Mouse (Mus musculus): Measurements from ENCODE around the gene Gpr160. TPM values are rescaled to one million over a fixed set of nuclear protein-coding genes. Genes with fewer than 3 reads are reported as not detected.
"Not testable (repeated sequence)": the region's sequence is repeated elsewhere in the genome, so short reads cannot be mapped to it uniquely, and the experiment has no call there.

The Gpr160 gene
- polyA plus RNA-seq, 1 experiment from 2014 or later: 1.7 TPM

DNA sequence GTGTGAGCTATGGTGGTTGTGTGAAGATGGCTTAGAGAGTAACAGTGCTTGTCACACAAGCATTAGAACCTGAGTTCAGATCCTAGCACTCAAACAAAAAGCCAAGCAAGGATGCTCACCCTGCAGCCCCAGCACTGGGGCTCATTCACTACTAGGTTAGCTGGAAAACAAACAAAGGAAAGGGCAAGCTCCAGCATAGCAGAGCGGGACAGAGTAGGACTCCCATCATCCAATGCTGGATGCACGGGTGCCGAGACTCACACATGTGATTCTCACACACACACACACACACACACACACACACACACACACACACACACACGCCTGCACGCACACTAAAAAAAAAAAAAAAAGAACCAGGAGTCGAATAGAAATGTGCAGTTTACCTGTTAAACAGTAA, 4.3 kb upstream of the Gpr160 start:
- H3K9ac ChIP-seq (replicated peaks; ENCODE audit: low read depth, low read length): no peak overlapping the region

DNA sequence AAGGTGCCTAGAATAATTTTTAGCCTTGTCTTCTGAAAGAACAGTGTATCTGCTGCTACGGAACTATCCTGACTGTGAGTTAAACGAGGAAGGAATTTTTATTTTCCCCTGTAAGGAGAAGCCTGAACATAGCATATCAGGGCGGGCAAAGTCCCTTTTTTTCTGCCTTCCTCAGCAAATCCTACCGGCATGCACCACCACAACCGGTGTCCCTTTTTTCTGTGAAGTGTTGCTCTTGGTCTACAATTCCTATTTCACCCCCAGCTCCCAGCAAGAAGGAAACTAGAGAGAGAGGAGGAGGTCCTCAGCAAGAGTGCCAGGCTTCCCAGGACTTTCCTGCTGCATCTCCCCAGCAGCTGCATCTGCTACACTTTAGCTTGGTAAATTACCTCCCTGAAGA, 2.2 kb upstream of the Gpr160 start:
- Histone ChIP-seq H3K9me3 (ENCODE audit: control insufficient read depth, low read length) (no peaks in the 10 kb centered on the region), H3K9ac (replicated peaks; ENCODE audit: low read depth, low read length) (no peak overlapping the region), H3K4me3 (ENCODE audit: low read depth, low read length) (no peak overlapping the region), H3K4me2 (ENCODE audit: low read depth, low read length) (no peak overlapping the region), H3K36me3 (ENCODE audit: control insufficient read depth, insufficient read depth, low read length) (no peaks in the 10 kb centered on the region), H3K27ac (ENCODE audit: low read depth, low read length) (no peak overlapping the region), H3K27me3 (ENCODE audit: control insufficient read depth, insufficient read depth, low read length) (peaks cover 12% of the 10 kb centered on the region; the same call in 1 of the 2 replicates), H3K4me1 (ENCODE audit: control insufficient read depth, insufficient read depth, low read length) (0 out of 2 replicates have a peak, but pooled peaks cover 3% of the 10 kb centered on the region)
- ATAC-seq (ENCODE audit: low read depth): no peak
- WGBS: 92% methylated on average over 5 of the region's 5 CpGs

More for the DNA sequence above, 4.3 kb upstream of the Gpr160 start:
- no peaks in the 10 kb centered on the region for H3K36me3 ChIP-seq (ENCODE audit: control insufficient read depth, insufficient read depth, low read length)
- WGBS: 74% methylated on average over 6 of the region's 6 CpGs
- H3K27ac ChIP-seq (ENCODE audit: low read depth, low read length): no peak overlapping the region
- peaks cover 9% of the 10 kb centered on the region; the same call in 1 of the 2 replicates for H3K27me3 ChIP-seq (ENCODE audit: control insufficient read depth, insufficient read depth, low read length)
- H3K4me1 ChIP-seq (ENCODE audit: control insufficient read depth, insufficient read depth, low read length): 0 out of 2 replicates have a peak, but pooled peaks cover 3% of the 10 kb centered on the region
- no peak overlapping the region for H3K4me2 ChIP-seq (ENCODE audit: low read depth, low read length)
- ATAC-seq (ENCODE audit: low read depth): no peak
- no peaks in the 10 kb centered on the region for H3K9me3 ChIP-seq (ENCODE audit: control insufficient read depth, low read length)
- no peak overlapping the region for H3K4me3 ChIP-seq (ENCODE audit: low read depth, low read length)

DNA sequence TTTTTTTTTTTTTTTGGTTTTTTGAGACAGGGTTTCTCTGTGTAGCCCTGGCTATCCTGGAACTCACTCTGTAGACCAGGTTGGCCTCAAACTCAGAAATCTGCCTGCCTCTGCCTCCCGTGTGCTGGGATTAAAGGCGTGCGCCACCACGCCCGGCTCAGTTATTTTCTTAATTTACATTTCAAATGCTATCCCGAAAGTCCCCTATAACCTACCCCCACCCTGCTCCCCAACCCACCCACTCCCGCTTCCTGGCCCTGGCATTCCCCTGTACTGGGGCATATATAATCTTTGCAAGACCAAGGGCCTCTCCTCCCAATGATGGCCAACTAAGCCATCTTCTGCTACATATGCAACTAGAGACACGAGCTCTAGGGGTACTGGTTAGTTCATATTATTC, 3.8 kb downstream of the Gpr160 start:
- not testable (repeated sequence) for ATAC-seq (ENCODE audit: low read depth); H3K4me1 ChIP-seq (ENCODE audit: control insufficient read depth, insufficient read depth, low read length); H3K9me3 ChIP-seq (ENCODE audit: control insufficient read depth, low read length); H3K36me3 ChIP-seq (ENCODE audit: control insufficient read depth, insufficient read depth, low read length); H3K9ac ChIP-seq (replicated peaks; ENCODE audit: low read depth, low read length); H3K4me2 ChIP-seq (ENCODE audit: low read depth, low read length); H3K4me3 ChIP-seq (ENCODE audit: low read depth, low read length); H3K27ac ChIP-seq (ENCODE audit: low read depth, low read length)
- WGBS: 95% methylated on average over 8 of the region's 8 CpGs
- H3K27me3 ChIP-seq (ENCODE audit: control insufficient read depth, insufficient read depth, low read length): peaks cover 12% of the 10 kb centered on the region; the same call in 1 of the 2 replicates

DNA sequence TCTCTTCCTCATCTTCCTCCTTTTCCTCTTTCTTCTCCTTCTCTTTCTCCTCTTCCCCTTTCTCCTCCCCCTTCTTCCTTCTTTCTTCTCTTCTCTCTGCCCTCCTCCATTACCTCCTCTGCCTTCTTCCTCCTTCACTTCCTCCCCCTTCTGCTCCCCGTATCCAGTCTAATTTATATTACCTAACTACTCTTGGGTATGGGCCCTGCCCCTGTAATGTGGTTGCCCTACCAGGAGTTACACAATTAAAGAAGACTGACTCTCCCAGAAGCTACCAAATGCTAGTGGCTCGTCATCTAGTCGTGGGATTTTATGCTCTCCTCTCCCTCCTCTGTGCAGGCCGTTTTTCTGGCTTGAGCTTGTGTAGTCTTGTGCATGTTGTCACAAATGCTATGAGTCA, 5.0 kb downstream of the Gpr160 start:
- H3K36me3 ChIP-seq (ENCODE audit: control insufficient read depth, insufficient read depth, low read length): no peaks in the 10 kb centered on the region
- 0 out of 2 replicates have a peak, but pooled peaks cover 3% of the 10 kb centered on the region for H3K4me1 ChIP-seq (ENCODE audit: control insufficient read depth, insufficient read depth, low read length)
- peaks cover 9% of the 10 kb centered on the region; the same call in 1 of the 2 replicates for H3K27me3 ChIP-seq (ENCODE audit: control insufficient read depth, insufficient read depth, low read length)
- no peak for ATAC-seq (ENCODE audit: low read depth)
- 86% methylated on average over 4 of the region's 4 CpGs for WGBS
- H3K9ac ChIP-seq (replicated peaks; ENCODE audit: low read depth, low read length): no peak overlapping the region
- H3K9me3 ChIP-seq (ENCODE audit: control insufficient read depth, low read length): no peaks in the 10 kb centered on the region
- no peak overlapping the region for H3K4me3 ChIP-seq (ENCODE audit: low read depth, low read length)
- no peak overlapping the region for H3K4me2 ChIP-seq (ENCODE audit: low read depth, low read length)
- H3K27ac ChIP-seq (ENCODE audit: low read depth, low read length): no peak overlapping the region

DNA sequence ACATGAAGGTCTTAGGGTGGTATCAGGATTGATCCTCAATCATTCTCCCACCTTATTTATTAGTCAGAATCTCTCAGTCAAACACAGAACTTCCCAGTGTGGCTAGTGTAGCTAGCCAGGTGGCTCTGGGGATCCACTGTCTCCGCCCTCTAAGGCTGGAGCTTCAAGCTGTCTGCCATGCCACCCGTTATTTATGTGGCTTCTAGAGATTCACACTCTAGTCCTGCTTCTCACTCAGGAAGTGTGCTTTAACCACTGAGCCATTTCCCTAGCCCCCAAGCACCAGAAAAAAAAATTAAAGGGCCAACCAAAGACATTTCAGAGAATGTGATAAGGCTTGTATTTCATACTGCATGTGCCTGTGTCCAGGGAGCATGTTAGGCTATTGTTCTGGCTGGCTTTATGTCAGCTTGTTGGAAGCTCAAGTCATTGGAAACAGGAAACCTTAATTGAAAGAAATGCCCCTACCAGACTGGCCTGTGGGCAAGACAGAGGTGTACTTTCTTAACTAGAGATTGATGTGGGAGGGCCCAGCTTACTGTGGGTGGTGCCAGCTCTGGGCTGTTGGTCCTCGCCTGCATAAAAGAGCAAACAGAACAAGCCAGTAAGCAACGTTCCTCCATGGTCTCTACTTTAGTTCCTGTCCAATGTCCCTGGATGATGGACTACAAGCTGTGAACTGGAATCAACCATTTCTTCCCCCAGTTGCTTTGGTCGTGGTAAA, 8.1 kb downstream of the Gpr160 start:
- H3K4me2 ChIP-seq (ENCODE audit: low read depth, low read length): no peak overlapping the region
- H3K4me1 ChIP-seq (ENCODE audit: control insufficient read depth, insufficient read depth, low read length): no peaks in the 10 kb centered on the region
- no peaks in the 10 kb centered on the region for H3K27me3 ChIP-seq (ENCODE audit: control insufficient read depth, insufficient read depth, low read length)
- H3K27ac ChIP-seq (ENCODE audit: low read depth, low read length): no peak overlapping the region
- H3K4me3 ChIP-seq (ENCODE audit: low read depth, low read length): no peak overlapping the region
- H3K9ac ChIP-seq (replicated peaks; ENCODE audit: low read depth, low read length): no peak overlapping the region
- 79% methylated on average over 5 of the region's 5 CpGs for WGBS
- H3K9me3 ChIP-seq (ENCODE audit: control insufficient read depth, low read length): no peaks in the 10 kb centered on the region
- H3K36me3 ChIP-seq (ENCODE audit: control insufficient read depth, insufficient read depth, low read length): no peaks in the 10 kb centered on the region
- no peak for ATAC-seq (ENCODE audit: low read depth)

DNA sequence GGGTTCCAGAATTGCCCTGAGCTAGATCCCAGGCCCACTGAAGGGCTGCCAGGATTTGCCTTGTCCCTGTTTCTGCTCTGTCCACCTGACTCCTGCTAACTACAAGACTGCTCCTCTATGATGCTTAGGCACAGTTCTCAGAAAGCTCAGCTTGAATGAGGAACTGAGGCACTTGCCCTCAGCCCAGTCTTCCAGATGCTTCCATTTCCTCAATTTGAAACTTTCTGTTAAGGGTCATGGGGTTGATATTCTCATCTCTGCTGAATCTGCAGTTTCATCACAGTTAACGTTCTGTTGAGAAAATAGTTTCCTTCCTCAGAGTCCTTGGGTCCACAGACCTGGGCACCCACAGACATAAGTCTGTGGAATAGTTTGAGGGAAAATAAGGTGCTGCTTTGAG, 8.9 kb downstream of the Gpr160 start:
- ATAC-seq (ENCODE audit: low read depth): no peak
- Histone ChIP-seq H3K9me3 (ENCODE audit: control insufficient read depth, low read length) (no peaks in the 10 kb centered on the region), H3K27me3 (ENCODE audit: control insufficient read depth, insufficient read depth, low read length) (no peaks in the 10 kb centered on the region), H3K4me1 (ENCODE audit: control insufficient read depth, insufficient read depth, low read length) (no peaks in the 10 kb centered on the region), H3K36me3 (ENCODE audit: control insufficient read depth, insufficient read depth, low read length) (no peaks in the 10 kb centered on the region), H3K4me3 (ENCODE audit: low read depth, low read length) (no peak overlapping the region), H3K4me2 (ENCODE audit: low read depth, low read length) (no peak overlapping the region), H3K27ac (ENCODE audit: low read depth, low read length) (no peak overlapping the region), H3K9ac (replicated peaks; ENCODE audit: low read depth, low read length) (no peak overlapping the region)
- WGBS: 94% methylated on average over 1 of the region's 1 CpGs

DNA sequence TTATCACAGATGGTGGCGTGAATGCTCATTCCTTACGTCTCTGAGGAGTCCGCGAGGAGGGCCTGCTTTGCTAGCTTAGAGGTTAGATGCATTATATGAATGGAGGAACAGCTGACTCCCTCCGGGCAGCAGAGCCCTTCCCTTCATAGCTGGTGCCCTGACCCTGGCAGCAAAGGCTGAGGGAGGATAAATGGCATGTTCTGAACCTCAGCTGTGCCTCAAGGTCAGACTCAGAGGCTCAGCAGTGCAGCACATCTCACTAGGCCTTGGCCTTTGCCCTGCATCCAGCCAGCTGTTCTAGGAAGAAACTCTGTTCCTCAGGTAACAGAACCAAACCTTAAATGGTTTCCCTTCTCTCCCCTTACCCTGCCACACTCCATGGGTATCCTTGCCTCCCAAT, 12.4 kb downstream of the Gpr160 start:
- Histone ChIP-seq H3K4me1 (ENCODE audit: control insufficient read depth, insufficient read depth, low read length) (no peaks in the 10 kb centered on the region), H3K27ac (ENCODE audit: low read depth, low read length) (no peak overlapping the region), H3K36me3 (ENCODE audit: control insufficient read depth, insufficient read depth, low read length) (no peaks in the 10 kb centered on the region), H3K4me2 (ENCODE audit: low read depth, low read length) (no peak overlapping the region), H3K9me3 (ENCODE audit: control insufficient read depth, low read length) (no peaks in the 10 kb centered on the region), H3K27me3 (ENCODE audit: control insufficient read depth, insufficient read depth, low read length) (no peaks in the 10 kb centered on the region), H3K4me3 (ENCODE audit: low read depth, low read length) (no peak overlapping the region), H3K9ac (replicated peaks; ENCODE audit: low read depth, low read length) (no peak overlapping the region)
- 68% methylated on average over 5 of the region's 5 CpGs for WGBS
- ATAC-seq (ENCODE audit: low read depth): no peak

DNA sequence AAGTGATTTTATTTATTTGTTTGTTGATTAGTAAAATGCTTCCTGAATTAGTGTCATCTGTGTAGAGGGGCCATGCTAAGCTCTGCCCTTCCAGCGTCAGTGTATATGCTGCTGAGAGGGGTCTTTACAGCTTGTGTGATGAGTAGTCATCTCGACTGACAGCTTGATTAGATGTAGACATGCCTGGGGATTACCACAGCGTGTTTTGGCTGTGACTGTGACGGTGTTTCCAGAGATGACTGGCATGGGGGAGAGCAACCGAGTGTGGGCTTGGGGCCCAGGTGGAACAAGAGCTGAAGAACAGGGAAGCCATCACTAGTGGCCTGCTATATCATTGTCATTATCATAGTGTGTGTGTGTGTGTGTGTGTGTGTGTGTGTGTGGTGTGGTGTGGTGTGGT, 12.9 kb downstream of the Gpr160 start:
- 86% methylated on average over 5 of the region's 5 CpGs for WGBS
- no peak for ATAC-seq (ENCODE audit: low read depth)
- no peak overlapping the region for H3K9ac ChIP-seq (replicated peaks; ENCODE audit: low read depth, low read length)

DNA sequence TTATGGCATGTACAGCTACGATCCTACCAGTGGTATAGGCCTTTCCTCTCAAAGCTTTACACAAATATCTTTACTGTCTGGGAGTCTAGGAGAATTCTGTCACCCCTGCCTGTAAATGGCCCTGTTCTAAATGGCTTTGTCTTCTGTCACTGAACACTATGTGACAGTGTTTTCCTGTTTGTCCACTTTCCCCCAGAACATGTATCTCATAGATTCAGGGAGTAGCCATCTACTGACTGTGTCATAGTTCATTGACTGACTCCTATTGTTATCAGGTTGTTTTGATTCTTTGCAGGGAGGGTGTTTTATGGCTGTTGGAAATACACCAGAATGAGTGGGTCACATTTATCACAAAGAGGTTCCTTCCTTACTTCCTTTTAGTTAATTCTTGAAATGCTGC, 14.2 kb downstream of the Gpr160 start:
- Histone ChIP-seq H3K27me3 (ENCODE audit: control insufficient read depth, insufficient read depth, low read length) (no peaks in the 10 kb centered on the region), H3K36me3 (ENCODE audit: control insufficient read depth, insufficient read depth, low read length) (no peaks in the 10 kb centered on the region), H3K27ac (ENCODE audit: low read depth, low read length) (no peak overlapping the region), H3K4me1 (ENCODE audit: control insufficient read depth, insufficient read depth, low read length) (no peaks in the 10 kb centered on the region), H3K4me3 (ENCODE audit: low read depth, low read length) (no peak overlapping the region), H3K9ac (replicated peaks; ENCODE audit: low read depth, low read length) (no peak overlapping the region), H3K4me2 (ENCODE audit: low read depth, low read length) (no peak overlapping the region), H3K9me3 (ENCODE audit: control insufficient read depth, low read length) (no peaks in the 10 kb centered on the region)
- 72% methylated on average over 1 of the region's 1 CpGs for WGBS
- no peak for ATAC-seq (ENCODE audit: low read depth)

More for the DNA sequence above, 12.9 kb downstream of the Gpr160 start:
- Histone ChIP-seq H3K27ac (ENCODE audit: low read depth, low read length) (no peak overlapping the region), H3K4me2 (ENCODE audit: low read depth, low read length) (no peak overlapping the region), H3K36me3 (ENCODE audit: control insufficient read depth, insufficient read depth, low read length) (no peaks in the 10 kb centered on the region), H3K4me1 (ENCODE audit: control insufficient read depth, insufficient read depth, low read length) (no peaks in the 10 kb centered on the region), H3K9me3 (ENCODE audit: control insufficient read depth, low read length) (no peaks in the 10 kb centered on the region), H3K27me3 (ENCODE audit: control insufficient read depth, insufficient read depth, low read length) (no peaks in the 10 kb centered on the region), H3K4me3 (ENCODE audit: low read depth, low read length) (no peak overlapping the region)
